Mouse (Mus musculus) intestine, embryonic 16.5 days (tissue): ENCODE measurements around the gene Canx. TPM values are rescaled to one million over a fixed set of nuclear protein-coding genes. Genes with fewer than 3 reads are reported as not detected.

Experiments
- ATAC-seq: fragments of 200-750 bp; cut with Nextera tagmentation; 2 replicates; pipeline ENCODE4 v1.8.0; 2017; ENCODE audit warnings: moderate TSS enrichment, moderate library complexity
- H3K27ac ChIP-seq: fragments of 300-500 bp; sonication (generic); 2 replicates; pipeline ENCODE4 v1.5.1; 2014; ENCODE audit warnings: mild to moderate bottlenecking, low read length
- H3K27me3 ChIP-seq: fragments of 300-500 bp; sonication (generic); replicated peaks from 2 replicates; pipeline ENCODE4 v1.6.1; 2014; ENCODE audit warnings: low read length, control low read depth, mixed read lengths; ENCODE audit not compliant: control insufficient read depth, insufficient read depth
- H3K36me3 ChIP-seq: fragments of 300-500 bp; sonication (generic); 2 replicates; pipeline ENCODE4 v1.6.1; 2014; ENCODE audit warnings: low read length, control low read depth; ENCODE audit not compliant: control insufficient read depth, insufficient read depth
- H3K4me1 ChIP-seq: fragments of 300-500 bp; sonication (generic); 2 replicates; pipeline ENCODE4 v1.6.1; 2014; ENCODE audit warnings: low read length, control low read depth, mixed read lengths; ENCODE audit not compliant: control insufficient read depth, insufficient read depth
- H3K4me2 ChIP-seq: fragments of 300-500 bp; sonication (generic); 2 replicates; pipeline ENCODE4 v1.6.1; 2014; ENCODE audit warnings: low read depth, low read length, control low read depth
- H3K4me3 ChIP-seq: fragments of 300-500 bp; sonication (generic); 2 replicates; pipeline ENCODE4 v1.5.1; 2014; ENCODE audit warnings: mild to moderate bottlenecking, low read length
- H3K9ac ChIP-seq: fragments of 300-500 bp; sonication (generic); 2 replicates; pipeline ENCODE4 v1.6.1; 2014; ENCODE audit warnings: low read depth, low read length
- H3K9me3 ChIP-seq: fragments of 300-500 bp; sonication (generic); 2 replicates; pipeline ENCODE4 v1.6.1; 2016; ENCODE audit warnings: low read length, control low read depth; ENCODE audit not compliant: control insufficient read depth
- WGBS: fragments of 180-500 bp; shearing (Covaris S2); extraction: QIAGEN DNeasy Blood & Tissue Kit; methylation state at CpG from one replicate; pipeline ENCODE4 v1.1.7; 2014; 5-methylcytosine and 5-hydroxymethylcytosine counted together
- polyA plus RNA-seq: library from polyadenylated mRNA; unstranded; fragments of >200 nt; fragmentation: Nextera tagmentation; extraction: Ambion mirVana; gene quantifications from 2 replicates; pipeline ENCODE4 v1.2.1, GENCODE M21; 2015

The Canx gene
- polyA plus RNA-seq, 1 experiment from 2014 or later: 347 TPM

GRCm38 (mm10) chr11:50285696-50286095, 39.8 kb downstream of the Canx start:
- Histone ChIP-seq H3K4me2 (no peak overlapping the region), H3K9me3 (no peaks in the 10 kb centered on the region), H3K27me3 (no peaks in the 10 kb centered on the region), H3K36me3 (no peaks in the 10 kb centered on the region; the same call in none of the 2 replicates), H3K4me1 (peaks cover 11% of the 10 kb centered on the region), H3K9ac (no peak overlapping the region), H3K4me3 (no peak overlapping the region), H3K27ac (no peak overlapping the region)
- WGBS: 93% methylated on average over 7 of the region's 7 CpGs
- ATAC-seq: no peak

GRCm38 (mm10) chr11:50285263-50285662, 40.2 kb downstream of the Canx start:
- no peaks in the 10 kb centered on the region for H3K9me3 ChIP-seq
- no peak overlapping the region for H3K4me2 ChIP-seq
- H3K4me1 ChIP-seq: peaks cover 8% of the 10 kb centered on the region
- ATAC-seq: no peak
- no peaks in the 10 kb centered on the region for H3K27me3 ChIP-seq
- WGBS: 93% methylated on average over 5 of the region's 5 CpGs
- H3K27ac ChIP-seq: no peak overlapping the region
- H3K9ac ChIP-seq: no peak overlapping the region
- H3K4me3 ChIP-seq: no peak overlapping the region
- no peaks in the 10 kb centered on the region; the same call in none of the 2 replicates for H3K36me3 ChIP-seq

GRCm38 (mm10) chr11:50280053-50280452, 45.4 kb downstream of the Canx start:
- H3K9ac ChIP-seq: no peak overlapping the region
- no peak for ATAC-seq
- H3K27ac ChIP-seq: no peak overlapping the region
- H3K9me3 ChIP-seq: no peaks in the 10 kb centered on the region
- H3K4me1 ChIP-seq: peaks cover 11% of the 10 kb centered on the region; the same call in 1 of the 2 replicates
- no peaks in the 10 kb centered on the region for H3K36me3 ChIP-seq
- H3K27me3 ChIP-seq: no peaks in the 10 kb centered on the region
- 78% methylated on average over 1 of the region's 1 CpGs for WGBS
- no peak overlapping the region for H3K4me3 ChIP-seq
- H3K4me2 ChIP-seq: no peak overlapping the region

- 69% methylated on average over 4 of the region's 4 CpGs for WGBS
- no peaks in the 10 kb centered on the region for H3K9me3 ChIP-seq
- no peaks in the 10 kb centered on the region for H3K27me3 ChIP-seq
- ATAC-seq: no peak
- peaks cover 11% of the 10 kb centered on the region; the same call in 1 of the 2 replicates for H3K4me1 ChIP-seq
- H3K4me2 ChIP-seq: no peak overlapping the region
- no peak overlapping the region for H3K27ac ChIP-seq
- H3K9ac ChIP-seq: no peak overlapping the region
- no peak overlapping the region for H3K4me3 ChIP-seq
- no peaks in the 10 kb centered on the region for H3K36me3 ChIP-seq
These were observed 46.5 kb downstream of the Canx start for GRCm38 (mm10) chr11:50279005-50279404.

GRCm38 (mm10) chr11:50277706-50278105, 47.8 kb downstream of the Canx start:
- Histone ChIP-seq H3K4me1 (peaks cover 11% of the 10 kb centered on the region; the same call in 1 of the 2 replicates), H3K27me3 (no peaks in the 10 kb centered on the region), H3K9ac (no peak overlapping the region), H3K36me3 (no peaks in the 10 kb centered on the region), H3K27ac (no peak overlapping the region), H3K4me2 (no peak overlapping the region), H3K4me3 (no peak overlapping the region), H3K9me3 (no peaks in the 10 kb centered on the region)
- ATAC-seq: no peak
- 96% methylated on average over 6 of the region's 6 CpGs for WGBS

- no peaks in the 10 kb centered on the region for H3K36me3 ChIP-seq
- H3K9me3 ChIP-seq: no peaks in the 10 kb centered on the region
- no peak overlapping the region for H3K4me2 ChIP-seq
- H3K9ac ChIP-seq: no peak overlapping the region
- no peak overlapping the region for H3K27ac ChIP-seq
- no peak overlapping the region for H3K4me3 ChIP-seq
- ATAC-seq: no peak
- no peaks in the 10 kb centered on the region for H3K27me3 ChIP-seq
- H3K4me1 ChIP-seq: peaks cover 11% of the 10 kb centered on the region; the same call in 1 of the 2 replicates
These were observed 48.4 kb downstream of the Canx start for GRCm38 (mm10) chr11:50277025-50277424.

GRCm38 (mm10) chr11:50275568-50276151, 49.8 kb downstream of the Canx start:
- WGBS: 58% methylated on average over 5 of the region's 5 CpGs
- H3K4me1 ChIP-seq: peaks cover 11% of the 10 kb centered on the region; the same call in 1 of the 2 replicates
- H3K4me2 ChIP-seq: no peak overlapping the region
- H3K36me3 ChIP-seq: no peaks in the 10 kb centered on the region
- peak; percentile 72 for ATAC-seq
- H3K27ac ChIP-seq: no peak overlapping the region
- H3K9ac ChIP-seq: no peak overlapping the region
- H3K4me3 ChIP-seq: no peak overlapping the region
- H3K27me3 ChIP-seq: no peaks in the 10 kb centered on the region
- no peaks in the 10 kb centered on the region for H3K9me3 ChIP-seq

- WGBS: 76% methylated on average over 2 of the region's 2 CpGs
- ATAC-seq: peak; percentile 8; the same call in 1 of the 2 replicates
- H3K4me1 ChIP-seq: peaks cover 11% of the 10 kb centered on the region; the same call in 1 of the 2 replicates
These were observed 50.4 kb downstream of the Canx start for GRCm38 (mm10) chr11:50275077-50275476.

GRCm38 (mm10) chr11:50272819-50273218, 52.7 kb downstream of the Canx start:
- no peak for ATAC-seq
- Histone ChIP-seq H3K4me2 (no peak overlapping the region), H3K27me3 (no peaks in the 10 kb centered on the region), H3K36me3 (no peaks in the 10 kb centered on the region), H3K27ac (no peak overlapping the region), H3K4me1 (peaks cover 7% of the 10 kb centered on the region; the same call in 1 of the 2 replicates), H3K9me3 (no peaks in the 10 kb centered on the region), H3K9ac (no peak overlapping the region), H3K4me3 (no peak overlapping the region)
- 89% methylated on average over 2 of the region's 2 CpGs for WGBS

More at GRCm38 (mm10) chr11:50275077-50275476, 50.4 kb downstream of the Canx start:
- H3K9me3 ChIP-seq: no peaks in the 10 kb centered on the region
- no peaks in the 10 kb centered on the region for H3K36me3 ChIP-seq
- no peaks in the 10 kb centered on the region for H3K27me3 ChIP-seq
- no peak overlapping the region for H3K4me2 ChIP-seq
- H3K4me3 ChIP-seq: no peak overlapping the region
- no peak overlapping the region for H3K9ac ChIP-seq
- H3K27ac ChIP-seq: no peak overlapping the region

GRCm38 (mm10) chr11:50269885-50270284, 55.6 kb downstream of the Canx start:
- 90% methylated on average over 1 of the region's 1 CpGs for WGBS
- no peak overlapping the region for H3K27ac ChIP-seq
- H3K4me1 ChIP-seq: no peaks in the 10 kb centered on the region
- no peaks in the 10 kb centered on the region for H3K9me3 ChIP-seq
- no peak overlapping the region for H3K9ac ChIP-seq
- H3K36me3 ChIP-seq: peaks cover 10% of the 10 kb centered on the region
- H3K4me3 ChIP-seq: no peak overlapping the region
- no peak overlapping the region for H3K4me2 ChIP-seq
- no peak for ATAC-seq
- no peaks in the 10 kb centered on the region for H3K27me3 ChIP-seq
